Mouse (Mus musculus) thymus, adult 2 months (tissue): ENCODE measurements around the gene Sept10.

Experiments
- CTCF ChIP-seq: fragments of 200-500 bp; IDR thresholded peaks from 2 replicates; pipeline ENCODE4 v1.5.1; 2012; ENCODE audit warnings: mild to moderate bottlenecking, control low read depth, low read length, moderate library complexity, borderline replicate concordance; ENCODE audit not compliant: control insufficient read depth, poor library complexity, insufficient read depth; ENCODE audit errors: extremely low read depth
- POLR2A ChIP-seq: fragments of 200-500 bp; IDR thresholded peaks from 2 replicates; pipeline ENCODE4 v1.6.1; 2012; ENCODE audit warnings: mild to moderate bottlenecking, low read length, control low read depth, moderate library complexity; ENCODE audit not compliant: control insufficient read depth, poor library complexity, insufficient read depth; ENCODE audit errors: extremely low read depth

GRCm38 (mm10) chr10:59125497-59125896, 96.2 kb downstream of the Sept10 start:
- TF ChIP-seq CTCF (no peak), POLR2A (no peak)
